Mouse (Mus musculus) liver, adult 2 months (tissue): ENCODE measurements around the gene Meiob.

ENCODE experiments used
- CTCF ChIP-seq: fragments of 200-500 bp; IDR thresholded peaks from 2 replicates; pipeline ENCODE4 v1.5.1; 2011; ENCODE audit warnings: low read depth, low read length, control low read depth
- POLR2A ChIP-seq: fragments of 200-500 bp; IDR thresholded peaks from 2 replicates; pipeline ENCODE4 v1.6.1; 2011; ENCODE audit warnings: low read length, control low read depth; ENCODE audit not compliant: insufficient read depth; ENCODE audit errors: extremely low read depth

GRCm38 (mm10) chr17:24775173-24775572 lies 28.9 kb upstream of the Meiob start:
- no peak for TF ChIP-seq POLR2A
- no peak for TF ChIP-seq CTCF
